Mouse (Mus musculus): ENCODE measurements around the gene Adgrg5. TPM values are rescaled to one million over a fixed set of nuclear protein-coding genes. Genes with fewer than 3 reads are reported as not detected.

The Adgrg5 gene
- 5.4 and 5.5 TPM in 2 replicates for polyA plus RNA-seq (2015; fragmentation: Nextera tagmentation; extraction: Ambion mirVana)

- DNase-seq (ENCODE audit: low spot score), result peak; percentile 50
Measured at GRCm38 (mm10) chr8:94923405-94923804, at the start of gene Adgrg5. Adgrg5 (plus strand) TSS chr8:94923694.

- DNase-seq (ENCODE audit: low spot score), result peak; percentile 73
Measured at GRCm38 (mm10) chr8:94874358-94874757, 49.1 kb upstream of the Adgrg5 start.

GRCm38 (mm10) chr8:94875096-94875870 is 48.2 kb upstream of the Adgrg5 start:
- DNase-seq (ENCODE audit: low spot score), result no peak

GRCm38 (mm10) chr8:94875871-94876150 is 47.7 kb upstream of the Adgrg5 start:
- DNase-seq (ENCODE audit: low spot score), result no peak

- DNase-seq (ENCODE audit: low spot score), result peak; percentile 75
Measured at GRCm38 (mm10) chr8:94876197-94876730, 47.2 kb upstream of the Adgrg5 start, which contains the start of gene Dok4. Dok4 (minus strand) TSS chr8:94876330.

- DNase-seq (ENCODE audit: low spot score), result no peak
Measured at GRCm38 (mm10) chr8:94876820-94877219, 46.7 kb upstream of the Adgrg5 start.

- no peak for DNase-seq (ENCODE audit: low spot score)
Measured at GRCm38 (mm10) chr8:94880742-94881141, 42.8 kb upstream of the Adgrg5 start.

GRCm38 (mm10) chr8:94888383-94889036 is 35.0 kb upstream of the Adgrg5 start:
- DNase-seq (ENCODE audit: low spot score), result no peak

- DNase-seq (ENCODE audit: low spot score), result no peak
Measured at GRCm38 (mm10) chr8:94892917-94893316, 30.6 kb upstream of the Adgrg5 start.

GRCm38 (mm10) chr8:94899262-94899661 is 24.2 kb upstream of the Adgrg5 start:
- DNase-seq (ENCODE audit: low spot score), result no peak

GRCm38 (mm10) chr8:94900617-94901016 is 22.9 kb upstream of the Adgrg5 start:
- DNase-seq (ENCODE audit: low spot score), result no peak

GRCm38 (mm10) chr8:94901031-94901430 is 22.5 kb upstream of the Adgrg5 start:
- DNase-seq (ENCODE audit: low spot score), result no peak

GRCm38 (mm10) chr8:94903709-94904108 is 19.8 kb upstream of the Adgrg5 start:
- no peak for DNase-seq (ENCODE audit: low spot score)

GRCm38 (mm10) chr8:94904450-94905175 is 18.9 kb upstream of the Adgrg5 start:
- DNase-seq (ENCODE audit: low spot score), result no peak

- DNase-seq (ENCODE audit: low spot score), result no peak
Measured at GRCm38 (mm10) chr8:94907591-94908300, 15.7 kb upstream of the Adgrg5 start.

- DNase-seq (ENCODE audit: low spot score), result peak; percentile 72
Measured at GRCm38 (mm10) chr8:94908847-94909246, 14.6 kb upstream of the Adgrg5 start.

- DNase-seq (ENCODE audit: low spot score), result no peak
Measured at GRCm38 (mm10) chr8:94913061-94913660, 10.3 kb upstream of the Adgrg5 start.

GRCm38 (mm10) chr8:94914256-94914655 is 9.2 kb upstream of the Adgrg5 start:
- no peak for DNase-seq (ENCODE audit: low spot score)

- no peak for DNase-seq (ENCODE audit: low spot score)
Measured at GRCm38 (mm10) chr8:94914701-94915101, 8.8 kb upstream of the Adgrg5 start.

- no peak for DNase-seq (ENCODE audit: low spot score)
Measured at GRCm38 (mm10) chr8:94916311-94916959, 7.1 kb upstream of the Adgrg5 start.

All from thymus, postnatal 0 days (tissue).